Mouse (Mus musculus): Measurements from ENCODE around the gene Lrrk1. TPM values are rescaled to one million over a fixed set of nuclear protein-coding genes. Genes with fewer than 3 reads are reported as not detected.
A peak's percentile ranks its signal among the peaks of the same experiment; 100 is the strongest.

Lrrk1 gene
- polyA plus RNA-seq, 1 experiment, result 9.8 TPM

- no peaks in the 10 kb centered on the region for H3K27me3 ChIP-seq (replicated peaks)
- no peak overlapping the region for H3K4me3 ChIP-seq (replicated peaks)
- H3K9me3 ChIP-seq, result no peaks in the 10 kb centered on the region
- TF ChIP-seq FLI1 (IDR thresholded peaks at IDR 0.05; ENCODE audit: low read length) (no peak), GATA1 (IDR thresholded peaks at IDR 0.05; ENCODE audit: borderline replicate concordance, low read length) (no peak)
- H3K36me3 ChIP-seq (replicated peaks; ENCODE audit: low read length), result peaks cover 3% of the 10 kb centered on the region
- peaks cover 61% of the 10 kb centered on the region for H3K4me1 ChIP-seq
Measured at GRCm38 (mm10) chr7:66233947-66234516, 154.1 kb downstream of the Lrrk1 start.

DNA sequence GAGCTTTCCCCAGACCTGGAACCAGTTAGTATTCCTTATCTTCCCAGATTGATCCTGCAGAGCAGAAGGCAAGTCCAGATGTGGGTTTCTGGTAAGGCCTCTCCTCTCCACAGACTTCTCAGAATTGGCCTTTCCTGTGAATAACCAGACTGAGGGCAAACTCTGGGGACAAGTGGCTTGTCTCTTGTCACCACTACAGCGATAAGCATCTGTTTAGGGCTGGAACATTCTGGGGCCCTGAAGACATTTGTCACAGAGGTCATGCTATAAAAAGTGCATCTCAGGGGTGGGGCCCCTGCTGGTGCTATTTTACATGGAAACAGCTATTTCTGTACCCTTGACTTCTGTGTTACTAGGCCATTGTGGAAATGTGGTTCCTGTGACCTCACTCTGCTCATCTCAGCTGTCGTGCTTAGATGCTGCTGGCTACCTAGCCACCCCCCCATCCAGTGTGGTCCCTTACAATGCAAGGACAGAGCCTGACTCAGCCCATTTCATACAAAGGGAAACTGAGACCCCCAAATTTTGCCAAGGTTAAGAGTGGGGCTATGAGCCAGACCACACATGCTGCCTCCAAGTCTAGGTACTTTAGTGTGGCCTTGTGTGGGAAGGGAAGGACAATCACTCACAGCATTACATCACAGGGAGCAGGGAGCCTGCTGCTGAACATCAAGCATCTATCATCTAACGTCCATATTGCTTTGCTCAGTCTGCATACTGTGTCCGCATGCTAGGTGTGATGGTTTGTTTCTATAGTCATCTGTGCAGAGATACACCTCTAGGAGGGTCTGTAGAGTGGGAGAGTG is 154.8 kb downstream of the Lrrk1 start:
- no peaks in the 10 kb centered on the region for H3K9me3 ChIP-seq
- TF ChIP-seq GATA1 (IDR thresholded peaks at IDR 0.05; ENCODE audit: borderline replicate concordance, low read length) (no peak; the same call in 2 of the 3 replicates), FLI1 (IDR thresholded peaks at IDR 0.05; ENCODE audit: low read length) (no peak)
- H3K4me3 ChIP-seq (replicated peaks), result peak overlapping the region; percentile 57
- H3K36me3 ChIP-seq (replicated peaks; ENCODE audit: low read length), result peaks cover 3% of the 10 kb centered on the region
- H3K4me1 ChIP-seq, result peaks cover 67% of the 10 kb centered on the region
- H3K27me3 ChIP-seq (replicated peaks), result no peaks in the 10 kb centered on the region

DNA sequence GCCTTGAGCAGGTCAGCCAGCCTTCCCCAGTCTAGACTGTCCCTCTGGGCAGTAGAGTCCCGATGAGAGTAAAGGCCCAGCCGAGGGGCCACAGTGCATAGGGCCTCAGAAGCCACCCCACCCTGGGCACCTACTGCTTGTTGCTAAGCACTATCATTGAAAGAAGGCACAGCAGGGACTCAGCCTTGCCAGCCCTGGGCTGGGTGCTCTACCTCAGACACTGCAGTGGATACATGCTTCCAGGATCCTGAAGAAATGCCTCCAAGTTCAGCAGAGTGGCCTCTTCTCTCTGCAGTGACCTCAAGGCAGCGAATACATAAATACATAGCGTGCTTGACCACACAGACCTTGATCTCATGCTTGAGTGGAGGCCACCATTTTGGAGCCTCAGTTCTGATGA is 156.3 kb downstream of the Lrrk1 start:
- Histone ChIP-seq H3K9me3 (no peaks in the 10 kb centered on the region), H3K4me1 (peaks cover 82% of the 10 kb centered on the region), H3K4me3 (replicated peaks) (no peak overlapping the region), H3K27me3 (replicated peaks) (no peaks in the 10 kb centered on the region), H3K36me3 (replicated peaks; ENCODE audit: low read length) (peaks cover 3% of the 10 kb centered on the region)
- TF ChIP-seq FLI1 (IDR thresholded peaks at IDR 0.05; ENCODE audit: low read length) (no peak), GATA1 (IDR thresholded peaks at IDR 0.05; ENCODE audit: borderline replicate concordance, low read length) (no peak)

DNA sequence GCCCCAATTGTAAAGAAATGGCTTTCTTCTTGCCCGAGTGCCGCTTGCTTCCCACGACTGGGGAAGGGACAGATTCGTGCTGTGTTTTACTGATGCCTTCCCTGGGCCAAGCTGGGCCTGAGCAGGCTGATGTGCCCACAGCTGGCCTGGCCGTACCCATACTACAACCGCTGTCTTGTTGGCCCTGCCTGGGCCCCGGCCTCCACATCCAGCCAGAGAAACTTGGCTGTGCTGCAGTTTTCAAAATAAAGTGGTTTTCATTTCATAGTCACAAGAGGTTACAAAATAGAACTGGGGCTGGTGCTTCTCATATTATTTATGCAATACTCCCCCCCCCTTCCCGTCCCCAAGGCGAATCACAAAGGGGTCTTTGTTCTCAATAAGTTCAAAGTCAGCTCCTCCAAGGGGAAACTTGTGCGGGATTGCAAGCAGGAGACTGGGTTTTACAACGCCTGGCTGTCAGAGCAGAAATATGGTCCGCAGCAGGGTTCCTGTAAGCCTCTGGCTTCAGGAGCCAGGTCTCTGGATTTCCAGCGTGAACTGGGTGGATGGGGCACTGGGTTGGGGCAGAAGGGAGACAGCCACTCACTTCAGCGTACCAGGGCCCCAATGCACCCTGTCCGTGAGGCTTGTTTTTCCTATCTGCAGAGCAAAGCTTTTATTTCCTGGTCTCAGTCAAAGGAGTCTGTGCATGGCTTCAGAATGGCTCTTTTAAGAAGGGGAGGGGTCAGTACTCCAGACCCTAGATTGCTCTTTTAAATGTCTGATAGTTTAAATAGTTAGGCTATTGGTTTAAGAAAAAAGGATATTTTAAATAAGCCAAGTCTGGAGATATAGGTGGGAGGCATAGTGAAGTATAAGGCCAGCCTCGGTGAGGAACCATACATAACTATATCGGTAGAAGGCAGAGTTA is 157.3 kb downstream of the Lrrk1 start:
- Histone ChIP-seq H3K4me3 (replicated peaks) (peak overlapping the region; percentile 71), H3K4me1 (peaks cover 92% of the 10 kb centered on the region), H3K9me3 (no peaks in the 10 kb centered on the region), H3K36me3 (replicated peaks; ENCODE audit: low read length) (peaks cover 3% of the 10 kb centered on the region), H3K27me3 (replicated peaks) (no peaks in the 10 kb centered on the region)
- no peak for TF ChIP-seq GATA1 (IDR thresholded peaks at IDR 0.05; ENCODE audit: borderline replicate concordance, low read length)

DNA sequence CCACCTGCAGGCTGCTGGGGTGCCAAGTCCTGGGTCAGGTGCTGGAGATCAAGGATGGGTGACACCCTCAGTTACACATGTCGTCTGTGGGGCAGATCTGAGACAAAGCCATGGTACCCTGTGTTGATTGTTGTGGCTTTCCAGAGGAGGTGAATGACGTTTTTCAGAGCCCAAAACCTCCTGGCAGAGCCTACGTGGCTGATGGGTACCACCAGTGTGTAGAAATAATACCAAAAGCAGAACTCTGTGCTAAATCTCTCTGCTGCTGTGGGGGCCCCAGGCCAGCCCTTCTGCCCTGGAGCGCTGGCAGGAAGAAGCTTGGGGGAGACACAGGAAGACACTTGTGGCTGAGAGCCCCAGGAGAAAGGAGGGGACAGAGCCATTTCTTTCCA is 157.9 kb downstream of the Lrrk1 start:
- no peaks in the 10 kb centered on the region for H3K9me3 ChIP-seq
- peak overlapping the region; percentile 71 for H3K4me3 ChIP-seq (replicated peaks)
- peaks cover 98% of the 10 kb centered on the region for H3K4me1 ChIP-seq
- no peaks in the 10 kb centered on the region for H3K27me3 ChIP-seq (replicated peaks)
- TF ChIP-seq GATA1 (IDR thresholded peaks at IDR 0.05; ENCODE audit: borderline replicate concordance, low read length) (no peak), FLI1 (IDR thresholded peaks at IDR 0.05; ENCODE audit: low read length) (no peak)
- H3K36me3 ChIP-seq (replicated peaks; ENCODE audit: low read length), result peaks cover 3% of the 10 kb centered on the region

- Histone ChIP-seq H3K4me3 (replicated peaks) (no peak overlapping the region), H3K36me3 (replicated peaks; ENCODE audit: low read length) (peaks cover 5% of the 10 kb centered on the region), H3K4me1 (peaks cover 99% of the 10 kb centered on the region), H3K27me3 (replicated peaks) (no peaks in the 10 kb centered on the region), H3K9me3 (peaks cover 2% of the 10 kb centered on the region; the same call in 1 of the 2 replicates)
- TF ChIP-seq FLI1 (IDR thresholded peaks at IDR 0.05; ENCODE audit: low read length), result no peak
- TF ChIP-seq GATA1 (IDR thresholded peaks at IDR 0.05; ENCODE audit: borderline replicate concordance, low read length), result no peak
Measured at GRCm38 (mm10) chr7:66229433-66229832, 158.7 kb downstream of the Lrrk1 start.

- peaks cover 11% of the 10 kb centered on the region for H3K36me3 ChIP-seq (replicated peaks; ENCODE audit: low read length)
- TF ChIP-seq GATA1 (IDR thresholded peaks at IDR 0.05; ENCODE audit: borderline replicate concordance, low read length) (no peak), FLI1 (IDR thresholded peaks at IDR 0.05; ENCODE audit: low read length) (no peak)
- peaks cover 3% of the 10 kb centered on the region; the same call in 1 of the 2 replicates for H3K9me3 ChIP-seq
- H3K4me3 ChIP-seq (replicated peaks), result no peak overlapping the region
- H3K27me3 ChIP-seq (replicated peaks), result no peaks in the 10 kb centered on the region
- H3K4me1 ChIP-seq, result peaks cover 96% of the 10 kb centered on the region
Measured at GRCm38 (mm10) chr7:66228610-66228920, 159.6 kb downstream of the Lrrk1 start.

- Histone ChIP-seq H3K36me3 (replicated peaks; ENCODE audit: low read length) (peaks cover 13% of the 10 kb centered on the region), H3K4me3 (replicated peaks) (no peak overlapping the region), H3K4me1 (peaks cover 94% of the 10 kb centered on the region), H3K27me3 (replicated peaks) (no peaks in the 10 kb centered on the region), H3K9me3 (peaks cover 3% of the 10 kb centered on the region; the same call in 1 of the 2 replicates)
- TF ChIP-seq FLI1 (IDR thresholded peaks at IDR 0.05; ENCODE audit: low read length) (no peak), GATA1 (IDR thresholded peaks at IDR 0.05; ENCODE audit: borderline replicate concordance, low read length) (no peak)
Measured at GRCm38 (mm10) chr7:66227814-66228609, 160.1 kb downstream of the Lrrk1 start.

DNA sequence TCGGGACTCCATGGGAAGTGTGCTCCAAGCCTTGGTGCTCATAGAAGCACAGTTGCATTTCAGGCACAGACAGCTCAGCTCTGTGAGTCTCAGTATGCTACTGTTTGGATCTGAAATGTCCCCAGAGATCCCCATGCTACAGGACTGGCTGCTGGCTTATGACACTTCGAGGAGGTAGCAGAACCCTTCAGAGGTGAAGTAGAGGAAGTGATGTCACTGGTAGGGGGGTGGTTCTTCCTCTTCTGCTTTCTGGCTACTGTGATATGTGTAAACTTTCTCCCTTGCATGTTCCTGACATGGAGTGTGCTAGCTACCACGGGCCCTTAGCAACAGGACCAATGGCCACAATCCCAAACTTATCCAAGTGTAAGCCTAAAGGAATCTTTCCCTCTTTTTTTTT is 162.3 kb downstream of the Lrrk1 start:
- H3K27me3 ChIP-seq (replicated peaks), result no peaks in the 10 kb centered on the region
- H3K4me3 ChIP-seq (replicated peaks), result peak overlapping the region; percentile 23
- peaks cover 88% of the 10 kb centered on the region for H3K4me1 ChIP-seq
- H3K9me3 ChIP-seq, result peaks cover 3% of the 10 kb centered on the region; the same call in 1 of the 2 replicates
- H3K36me3 ChIP-seq (replicated peaks; ENCODE audit: low read length), result peaks cover 10% of the 10 kb centered on the region
- no peak for TF ChIP-seq GATA1 (IDR thresholded peaks at IDR 0.05; ENCODE audit: borderline replicate concordance, low read length)
- TF ChIP-seq FLI1 (IDR thresholded peaks at IDR 0.05; ENCODE audit: low read length), result no peak

All from megakaryocyte, embryonic 14.5 days (primary cell).